Mouse (Mus musculus) intestine, embryonic 14.5 days (tissue): Measurements from ENCODE around the gene Spice1. TPM values are rescaled to one million over a fixed set of nuclear protein-coding genes. Genes with fewer than 3 reads are reported as not detected.

Experiments
- ATAC-seq: fragments of 200-750 bp; cut with Nextera tagmentation; replicated peaks from 2 replicates; pipeline ENCODE4 v1.8.0; 2017; ENCODE audit warnings: low read depth, moderate number of reproducible peaks, moderate TSS enrichment, moderate library complexity; ENCODE audit not compliant: low FRiP score, low TSS enrichment
- DNase-seq: peaks from one replicate; pipeline ENCODE4 v3.0.0-alpha.2; 2018; ENCODE audit warnings: low spot score
- H3K27ac ChIP-seq: fragments of 300-500 bp; sonication (generic); 2 replicates; pipeline ENCODE4 v1.5.1; 2014; ENCODE audit warnings: low read depth, mild to moderate bottlenecking, control low read depth
- H3K27me3 ChIP-seq: fragments of 300-500 bp; sonication (generic); replicated peaks from 2 replicates; pipeline ENCODE4 v1.6.1; 2014; ENCODE audit warnings: low read length, control low read depth; ENCODE audit not compliant: control insufficient read depth, insufficient read depth
- H3K36me3 ChIP-seq: fragments of 300-500 bp; sonication (generic); 2 replicates; pipeline ENCODE4 v1.6.1; 2014; ENCODE audit warnings: low read length, control low read depth; ENCODE audit not compliant: control insufficient read depth, insufficient read depth
- H3K4me1 ChIP-seq: fragments of 300-500 bp; sonication (generic); replicated peaks from 2 replicates; pipeline ENCODE4 v1.6.1; 2014; ENCODE audit warnings: low read length, control low read depth, mixed read lengths; ENCODE audit not compliant: control insufficient read depth, insufficient read depth
- H3K4me2 ChIP-seq: fragments of 300-500 bp; sonication (generic); 2 replicates; pipeline ENCODE4 v1.6.1; 2014; ENCODE audit warnings: low read length
- H3K4me3 ChIP-seq: fragments of 300-500 bp; sonication (generic); 2 replicates; pipeline ENCODE4 v1.5.1; 2014; ENCODE audit warnings: low read depth, low read length, control low read depth, mixed read lengths
- H3K9ac ChIP-seq: fragments of 300-500 bp; sonication (generic); 2 replicates; pipeline ENCODE4 v1.6.1; 2014; ENCODE audit warnings: mild to moderate bottlenecking, low read length
- H3K9me3 ChIP-seq: fragments of 300-500 bp; sonication (generic); 2 replicates; pipeline ENCODE4 v1.6.1; 2016; ENCODE audit warnings: low read length, control low read depth; ENCODE audit not compliant: control insufficient read depth
- WGBS: fragments of 180-500 bp; shearing (Covaris S2); extraction: QIAGEN DNeasy Blood & Tissue Kit; methylation state at CpG from one replicate; pipeline ENCODE4 v1.1.7; 2014; 5-methylcytosine and 5-hydroxymethylcytosine counted together
- polyA plus RNA-seq: library from polyadenylated mRNA; unstranded; fragments of >200 nt; fragmentation: Nextera tagmentation; extraction: Ambion mirVana; gene quantifications from 2 replicates; pipeline ENCODE4 v1.2.1, GENCODE M21; 2014

Gene Spice1
- 31.3 and 31.6 TPM in 2 replicates for polyA plus RNA-seq

GRCm38 (mm10) chr16:44347071-44347901 is at the start of gene Spice1:
Spice1 (plus strand) TSS chr16:44347121.
- DNase-seq (peak; percentile 96), ATAC-seq (peak; percentile 98)
- peak within 1 kb of the TSS; percentile 77 for H3K4me3 ChIP-seq
- peak within 1 kb of the TSS; percentile 90 for H3K27ac ChIP-seq
- H3K36me3 ChIP-seq = no peaks in the 10 kb centered on the region
- under 1% methylated on average over 66 of the region's 67 CpGs for WGBS
- H3K4me1 ChIP-seq = peaks cover 17% of the 10 kb centered on the region
- peak within 1 kb of the TSS; percentile 74 for H3K9ac ChIP-seq
- no peaks in the 10 kb centered on the region for H3K9me3 ChIP-seq
- peak within 1 kb of the TSS; percentile 82 for H3K4me2 ChIP-seq
- no peaks in the 10 kb centered on the region for H3K27me3 ChIP-seq

- no peak for DNase-seq
- ATAC-seq = no peak
- peaks cover 4% of the 10 kb centered on the region; the same call in 1 of the 2 replicates for H3K9me3 ChIP-seq
Measured at GRCm38 (mm10) chr16:44299438-44300093, 47.4 kb upstream of the Spice1 start.

GRCm38 (mm10) chr16:44302126-44302892 is 44.6 kb upstream of the Spice1 start:
- Histone ChIP-seq H3K27me3 (no peaks in the 10 kb centered on the region), H3K9me3 (peaks cover 4% of the 10 kb centered on the region; the same call in 1 of the 2 replicates), H3K4me2 (peak overlapping the region; percentile 24), H3K4me1 (no peaks in the 10 kb centered on the region), H3K36me3 (no peaks in the 10 kb centered on the region), H3K4me3 (no peak overlapping the region), H3K27ac (no peak overlapping the region), H3K9ac (no peak overlapping the region)
- ATAC-seq = no peak
- 37% methylated on average over 10 of the region's 10 CpGs for WGBS
- DNase-seq = no peak

More at GRCm38 (mm10) chr16:44299438-44300093, 47.4 kb upstream of the Spice1 start:
- Histone ChIP-seq H3K9ac (no peak overlapping the region), H3K4me3 (no peak overlapping the region), H3K27me3 (no peaks in the 10 kb centered on the region), H3K36me3 (no peaks in the 10 kb centered on the region), H3K4me1 (no peaks in the 10 kb centered on the region), H3K4me2 (no peak overlapping the region), H3K27ac (no peak overlapping the region)
- WGBS = 80% methylated on average over 20 of the region's 20 CpGs

GRCm38 (mm10) chr16:44303822-44304221 is 43.1 kb upstream of the Spice1 start:
- no peak overlapping the region for H3K4me2 ChIP-seq
- no peaks in the 10 kb centered on the region for H3K36me3 ChIP-seq
- DNase-seq (no peak), ATAC-seq (no peak)
- H3K27ac ChIP-seq = no peak overlapping the region
- 62% methylated on average over 2 of the region's 2 CpGs for WGBS
- no peak overlapping the region for H3K4me3 ChIP-seq
- no peaks in the 10 kb centered on the region for H3K4me1 ChIP-seq
- no peak overlapping the region for H3K9ac ChIP-seq
- no peaks in the 10 kb centered on the region for H3K27me3 ChIP-seq
- peaks cover 4% of the 10 kb centered on the region; the same call in 1 of the 2 replicates for H3K9me3 ChIP-seq

GRCm38 (mm10) chr16:44305606-44306005 is 41.3 kb upstream of the Spice1 start:
- no peaks in the 10 kb centered on the region for H3K9me3 ChIP-seq
- H3K36me3 ChIP-seq = no peaks in the 10 kb centered on the region
- WGBS = 56% methylated on average over 3 of the region's 3 CpGs
- H3K4me3 ChIP-seq = no peak overlapping the region
- ATAC-seq (no peak), DNase-seq (no peak)
- no peak overlapping the region for H3K27ac ChIP-seq
- H3K4me1 ChIP-seq = no peaks in the 10 kb centered on the region
- no peaks in the 10 kb centered on the region for H3K27me3 ChIP-seq
- no peak overlapping the region for H3K9ac ChIP-seq
- H3K4me2 ChIP-seq = no peak overlapping the region

DNA sequence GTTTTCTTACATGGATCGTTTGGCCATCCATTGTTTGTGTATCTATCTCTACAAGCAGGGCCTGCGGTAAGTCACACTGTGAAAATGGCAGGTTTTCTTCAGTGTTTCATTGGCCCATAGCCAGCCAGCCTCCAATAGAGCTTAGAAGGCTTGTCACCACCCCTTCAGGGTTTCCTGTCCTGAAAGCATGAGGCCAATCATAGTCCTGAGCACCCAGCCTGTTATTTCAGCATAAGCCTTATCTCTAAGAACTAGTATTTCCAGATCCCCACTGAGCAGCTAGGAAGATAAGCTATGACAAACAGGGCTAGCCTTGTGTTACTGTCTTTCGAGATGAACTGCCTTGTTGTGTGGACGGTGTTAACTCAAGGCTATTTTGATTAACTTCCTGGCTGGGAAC is 33.5 kb upstream of the Spice1 start:
- no peak for ATAC-seq
- Histone ChIP-seq H3K9me3 (no peaks in the 10 kb centered on the region), H3K27ac (no peak overlapping the region), H3K4me3 (no peak overlapping the region), H3K36me3 (no peaks in the 10 kb centered on the region), H3K4me2 (no peak overlapping the region), H3K27me3 (no peaks in the 10 kb centered on the region), H3K9ac (no peak overlapping the region), H3K4me1 (no peaks in the 10 kb centered on the region)
- 57% methylated on average over 4 of the region's 4 CpGs for WGBS
- no peak for DNase-seq

DNA sequence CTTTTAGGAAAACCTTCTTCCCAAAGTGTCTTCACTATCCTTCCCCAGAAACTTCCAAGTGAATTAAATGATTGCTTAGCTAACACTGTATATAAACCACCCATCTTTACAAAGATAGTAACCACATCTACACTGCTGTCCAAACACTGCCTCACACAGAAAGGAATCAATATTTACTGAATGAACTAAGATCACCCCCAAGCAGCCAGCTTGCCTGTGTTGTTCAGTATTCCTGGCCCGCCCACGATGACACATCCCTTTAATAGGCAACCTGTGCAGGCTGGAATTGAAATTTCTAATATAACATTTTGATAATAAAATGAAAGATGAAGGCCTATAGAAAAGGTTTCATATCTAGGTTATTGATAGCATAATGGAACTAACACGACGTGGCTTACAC is 30.6 kb upstream of the Spice1 start:
- Histone ChIP-seq H3K4me1 (no peaks in the 10 kb centered on the region), H3K27ac (no peak overlapping the region), H3K4me2 (no peak overlapping the region), H3K9me3 (no peaks in the 10 kb centered on the region), H3K4me3 (no peak overlapping the region), H3K27me3 (no peaks in the 10 kb centered on the region), H3K9ac (no peak overlapping the region), H3K36me3 (no peaks in the 10 kb centered on the region)
- DNase-seq (no peak), ATAC-seq (no peak)
- WGBS = 78% methylated on average over 4 of the region's 4 CpGs

GRCm38 (mm10) chr16:44320232-44320631 is 26.7 kb upstream of the Spice1 start:
- H3K4me1 ChIP-seq = no peaks in the 10 kb centered on the region
- ATAC-seq = no peak
- no peak for DNase-seq
- no peaks in the 10 kb centered on the region for H3K27me3 ChIP-seq
- no peak overlapping the region for H3K27ac ChIP-seq
- WGBS = 80% methylated on average over 3 of the region's 3 CpGs
- no peak overlapping the region for H3K9ac ChIP-seq
- H3K36me3 ChIP-seq = no peaks in the 10 kb centered on the region
- no peak overlapping the region for H3K4me3 ChIP-seq
- no peak overlapping the region for H3K4me2 ChIP-seq
- no peaks in the 10 kb centered on the region for H3K9me3 ChIP-seq
